Mouse (Mus musculus) brain, embryonic 18.5 days (tissue): ENCODE measurements around the gene Hgd.

Experiments used
- DNase-seq: peaks from one replicate; pipeline ENCODE4 v3.0.0-alpha.2; 2012; ENCODE audit warnings: low read depth, low spot score

The Hgd gene

DNA sequence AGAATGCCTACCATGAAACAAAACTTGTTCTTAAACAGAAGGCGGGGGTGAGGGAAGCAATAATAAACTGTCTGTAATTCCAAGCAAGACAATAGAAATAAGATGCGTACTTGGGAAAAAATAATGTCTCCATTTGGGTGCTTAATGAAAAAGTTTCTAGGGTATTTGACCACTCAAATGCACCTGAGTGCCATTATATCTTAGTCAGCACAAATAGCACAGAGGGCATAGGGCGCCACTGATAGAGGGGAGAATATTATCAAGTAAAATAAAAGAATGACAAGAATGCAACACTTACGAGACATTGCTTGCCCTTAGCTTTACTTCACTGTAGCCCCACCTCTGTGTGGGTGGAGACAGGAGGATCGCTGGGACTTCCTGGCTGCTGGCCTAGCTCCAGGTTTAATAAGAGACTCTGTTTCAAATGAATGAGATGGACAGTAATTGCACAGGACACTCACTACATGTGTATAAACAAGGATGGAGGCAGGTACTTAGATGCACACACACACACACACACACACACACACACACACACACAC lies 85.5 kb downstream of the Hgd start:
- no peak for DNase-seq

DNA sequence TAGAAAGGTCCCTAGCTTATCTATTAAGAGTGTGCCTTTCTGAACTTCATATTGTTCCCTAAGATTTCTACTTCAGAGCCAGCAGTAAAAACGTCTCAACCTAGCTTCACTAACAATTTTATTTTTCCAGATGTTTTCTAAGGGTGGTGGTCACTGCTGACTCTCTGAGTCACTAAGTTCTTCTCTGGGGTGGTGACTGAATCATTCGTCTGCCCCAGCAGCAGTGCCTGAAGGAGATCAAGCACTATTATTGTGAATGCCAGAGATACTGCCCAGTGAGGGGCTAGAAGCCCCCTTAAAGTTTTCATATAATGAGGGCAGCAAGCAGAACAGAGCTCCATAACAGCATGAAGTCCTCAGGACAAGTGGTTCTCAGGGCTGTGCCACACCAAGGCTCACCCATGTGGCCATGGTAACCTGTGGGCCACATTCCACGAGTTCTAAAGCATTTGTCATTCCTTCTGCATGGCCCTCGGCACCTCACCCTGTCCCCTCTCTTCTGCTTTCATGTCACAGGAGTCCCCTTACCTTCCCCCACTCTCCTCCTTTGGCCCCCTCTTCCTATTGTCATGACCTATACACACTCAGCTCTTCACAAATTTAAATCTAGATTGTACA lies 90.8 kb downstream of the Hgd start:
- no peak for DNase-seq

DNA sequence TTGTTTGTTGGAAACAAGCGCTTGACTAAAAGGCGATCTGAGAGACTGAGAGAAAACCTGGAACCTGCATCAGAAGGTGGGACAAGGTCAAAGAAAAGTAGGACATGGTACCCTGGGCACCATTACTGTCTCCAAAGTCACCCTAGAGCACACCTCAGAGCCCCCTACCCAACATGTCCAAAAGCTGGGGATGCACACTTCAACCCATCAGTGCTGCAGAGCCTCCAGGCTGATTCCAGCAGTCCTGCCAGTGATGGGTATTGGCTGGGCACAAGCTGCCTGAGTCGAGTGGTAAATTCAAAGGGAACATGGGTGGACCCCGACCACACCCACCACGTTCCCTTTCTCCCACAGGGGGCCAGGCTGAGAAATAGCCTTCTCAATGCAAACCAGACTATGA lies 95.4 kb downstream of the Hgd start:
- no peak for DNase-seq

- no peak for DNase-seq
These were observed 96.2 kb downstream of the Hgd start for GRCm38 (mm10) chr16:37676024-37676676.

DNA sequence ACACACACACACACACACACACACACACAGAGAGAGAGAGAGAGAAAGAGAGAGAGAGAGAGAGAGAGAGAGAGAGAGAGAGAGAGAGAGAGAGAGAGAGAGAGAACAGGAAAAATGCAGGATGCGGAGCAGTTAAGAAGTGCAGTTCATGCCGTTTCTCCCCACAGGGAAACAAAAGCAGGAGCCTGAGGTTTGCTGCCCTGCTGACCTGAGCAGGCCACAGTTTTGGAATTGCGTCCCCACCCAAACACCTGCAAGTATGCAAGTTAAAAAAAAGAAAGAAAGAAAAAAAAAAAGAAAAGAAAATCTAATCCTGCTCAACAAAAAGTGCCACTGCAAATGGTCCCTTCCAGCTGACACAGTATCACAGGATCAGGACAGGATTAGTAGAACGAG lies 96.7 kb downstream of the Hgd start:
- DNase-seq = no peak

- no peak for DNase-seq
These were observed 97.6 kb downstream of the Hgd start for GRCm38 (mm10) chr16:37677586-37677985.

- DNase-seq = no peak
These were observed 100.3 kb downstream of the Hgd start for GRCm38 (mm10) chr16:37680216-37680615.

- DNase-seq = no peak
These were observed 100.9 kb downstream of the Hgd start for GRCm38 (mm10) chr16:37680831-37681230.
